Mouse (Mus musculus): Measurements from ENCODE around the gene Npepl1.

GRCm38 (mm10) chr2:174127376-174127713 is 17.2 kb downstream of the Npepl1 start:
- TF ChIP-seq CTCF (IDR thresholded peaks at IDR 0.05; ENCODE audit: borderline replicate concordance, control insufficient read depth, extremely low read depth, insufficient read depth, low read length, poor library complexity) (no peak), POLR2A (IDR thresholded peaks at IDR 0.05; ENCODE audit: control insufficient read depth, extremely low read depth, insufficient read depth, low read length, poor library complexity) (no peak)
